Mouse (Mus musculus) liver, embryonic 14.5 days (tissue): ENCODE data around the gene Camk1g. TPM values are rescaled to one million over a fixed set of nuclear protein-coding genes. Genes with fewer than 3 reads are reported as not detected.

Source experiments
- ATAC-seq: fragments of 200-750 bp; cut with Nextera tagmentation; 2 replicates; pipeline ENCODE4 v1.8.0; 2017; ENCODE audit warnings: moderate number of reproducible peaks, mild to moderate bottlenecking, moderate library complexity; ENCODE audit not compliant: insufficient read depth
- DNase-seq, 3 experiments: peaks; one replicate each; pipeline ENCODE4 v3.0.0-alpha.2; 2012 to 2013; ENCODE audit warnings: low read depth in 3 of 3, low spot score in 3 of 3
- H3K27ac ChIP-seq: fragments of 300-500 bp; sonication (generic); 2 replicates; pipeline ENCODE4 v1.5.1; 2014; ENCODE audit warnings: moderate library complexity, mild to moderate bottlenecking, control low read depth, inconsistent platforms
- H3K27me3 ChIP-seq: fragments of 300-500 bp; sonication (generic); 2 replicates; pipeline ENCODE4 v1.6.1; 2014; ENCODE audit warnings: mild to moderate bottlenecking, low read length, moderate library complexity; ENCODE audit not compliant: control insufficient read depth, insufficient read depth
- H3K36me3 ChIP-seq: fragments of 300-500 bp; sonication (generic); replicated peaks from 2 replicates; pipeline ENCODE4 v1.6.1; 2014; ENCODE audit warnings: low read depth; ENCODE audit not compliant: control insufficient read depth, insufficient read depth
- H3K4me1 ChIP-seq, 2 experiments: fragments of 200-500 bp in 1 of 2; fragments of 300-500 bp in 1 of 2; sonication (generic) in 1 of 2; replicated peaks; 2 replicates each; pipeline ENCODE4 v1.6.1; 2012 to 2014; ENCODE audit warnings: antibody characterized with exemption in 1 of 2, inconsistent platforms in 1 of 2, low read length in 1 of 2; ENCODE audit not compliant: control insufficient read depth in 2 of 2, insufficient read depth in 2 of 2
- H3K4me2 ChIP-seq: fragments of 300-500 bp; sonication (generic); 2 replicates; pipeline ENCODE4 v1.6.1; 2014; ENCODE audit warnings: low read depth, mild to moderate bottlenecking, control low read depth, moderate library complexity
- H3K4me3 ChIP-seq, 2 experiments: fragments of 200-500 bp in 1 of 2; fragments of 300-500 bp in 1 of 2; sonication (generic) in 1 of 2; 2 replicates each; pipeline ENCODE4 v1.5.1; 2012 to 2014; ENCODE audit warnings: low read depth in 2 of 2, low read length in 2 of 2, mild to moderate bottlenecking in 2 of 2, control low read depth in 1 of 2, inconsistent platforms in 1 of 2, moderate library complexity in 1 of 2; ENCODE audit not compliant: insufficient read depth in 1 of 2
- H3K9ac ChIP-seq: fragments of 300-500 bp; sonication (generic); replicated peaks from 2 replicates; pipeline ENCODE4 v1.6.1; 2014; ENCODE audit warnings: mild to moderate bottlenecking, control low read depth, moderate library complexity
- H3K9me3 ChIP-seq: fragments of 300-500 bp; sonication (generic); 2 replicates; pipeline ENCODE4 v1.6.1; 2016; ENCODE audit warnings: low read length, mixed read lengths; ENCODE audit not compliant: control insufficient read depth
- CTCF ChIP-seq: IDR thresholded peaks from 2 replicates; pipeline ENCODE4 v1.5.1; 2016; ENCODE audit warnings: antibody characterized with exemption, low read depth, control low read depth
- EP300 ChIP-seq: IDR thresholded peaks from 2 replicates; pipeline ENCODE4 v1.6.1; 2016; ENCODE audit warnings: antibody characterized with exemption, low read depth
- WGBS: fragments of 180-500 bp; shearing (Covaris S2); extraction: QIAGEN DNeasy Blood & Tissue Kit; methylation state at CpG from one replicate; pipeline ENCODE4 v1.1.7; 2014; ENCODE audit not compliant: insufficient replicate concordance; 5-methylcytosine and 5-hydroxymethylcytosine counted together
- polyA plus RNA-seq, 2 experiments: library from polyadenylated mRNA; depleted of rRNA in 1 of 2; stranded (reverse) in 1 of 2; unstranded in 1 of 2; fragments of >200 nt; fragmentation: Nextera tagmentation in 1 of 2; extraction: Ambion mirVana in 1 of 2; gene quantifications; 2 replicates each; pipeline versions ENCODE4 v1.2.1 to v1.2.3; 2012 to 2014

Camk1g gene
- polyA plus RNA-seq (2012; rRNA removed) (0.15 and 0.19 TPM in 2 replicates), polyA plus RNA-seq (2014; fragmentation: Nextera tagmentation; extraction: Ambion mirVana) (0.06 and 0.23 TPM in 2 replicates)

GRCm38 (mm10) chr1:193370096-193370495, at the start of gene Camk1g:
Gene Camk1g (minus strand): TSS chr1:193370298.
- WGBS = 9% methylated on average over 2 of the region's 2 CpGs

DNA sequence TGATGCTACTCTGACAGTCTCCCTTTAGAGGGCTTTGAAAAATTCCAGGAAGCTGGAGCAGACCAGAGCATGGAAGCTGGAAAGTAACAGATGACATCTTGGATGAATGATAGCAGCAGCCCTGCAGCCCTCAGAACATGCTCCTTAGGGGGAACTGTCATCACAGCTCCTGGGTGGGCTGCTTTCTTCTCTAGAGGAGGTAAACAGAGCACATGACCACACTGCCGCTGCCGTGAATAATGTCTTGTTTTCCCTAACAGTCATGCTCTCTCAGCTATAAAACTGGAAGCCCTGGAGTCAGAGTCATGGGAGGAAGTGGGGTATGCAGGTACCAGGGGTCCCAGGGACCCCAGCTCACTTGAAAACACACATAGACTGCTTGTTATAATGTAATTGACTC, 49.1 kb upstream of the Camk1g start:
- no peak for TF ChIP-seq CTCF
- TF ChIP-seq EP300 = no peak
- H3K9me3 ChIP-seq = no peaks in the 10 kb centered on the region
- H3K36me3 ChIP-seq = no peaks in the 10 kb centered on the region
- H3K4me1 ChIP-seq = peaks cover 0 to 10% of the 10 kb centered on the region in 2 experiments; a peak in 2 of 4 replicates
- DNase-seq (no peak), ATAC-seq (no peak)
- no peak overlapping the region for H3K4me2 ChIP-seq
- no peak overlapping the region for H3K27ac ChIP-seq
- H3K9ac ChIP-seq = no peak overlapping the region
- no peaks in the 10 kb centered on the region for H3K27me3 ChIP-seq
- H3K4me3 ChIP-seq = no peak overlapping the region
- WGBS = 14% methylated on average over 2 of the region's 2 CpGs

More at GRCm38 (mm10) chr1:193370096-193370495, at the start of gene Camk1g:
- ATAC-seq (no peak), DNase-seq (no peak)
- H3K36me3 ChIP-seq = no peaks in the 10 kb centered on the region
- TF ChIP-seq CTCF (no peak), EP300 (no peak)
- H3K4me1 ChIP-seq = no peaks in the 10 kb centered on the region
- H3K4me3 ChIP-seq = peak within 1 kb of the TSS in 1 of 2 experiments; percentile 24; a peak in 1 of 4 replicates
- no peaks in the 10 kb centered on the region for H3K27me3 ChIP-seq
- no peaks in the 10 kb centered on the region for H3K9me3 ChIP-seq
- H3K9ac ChIP-seq = no peak within 1 kb of the TSS
- no peak within 1 kb of the TSS for H3K27ac ChIP-seq
- no peak within 1 kb of the TSS for H3K4me2 ChIP-seq

GRCm38 (mm10) chr1:193418656-193419055, 48.6 kb upstream of the Camk1g start:
- peaks cover 0 to 9% of the 10 kb centered on the region in 2 experiments; a peak in 2 of 4 replicates for H3K4me1 ChIP-seq
- H3K36me3 ChIP-seq = no peaks in the 10 kb centered on the region
- H3K27ac ChIP-seq = no peak overlapping the region
- no peak overlapping the region for H3K4me3 ChIP-seq
- H3K9ac ChIP-seq = no peak overlapping the region
- ATAC-seq (no peak), DNase-seq (no peak)
- H3K4me2 ChIP-seq = no peak overlapping the region
- H3K27me3 ChIP-seq = no peaks in the 10 kb centered on the region
- H3K9me3 ChIP-seq = no peaks in the 10 kb centered on the region
- 22% methylated on average over 5 of the region's 5 CpGs for WGBS
- TF ChIP-seq CTCF (no peak), EP300 (no peak)

GRCm38 (mm10) chr1:193414067-193414466, 44.0 kb upstream of the Camk1g start:
- 0 out of 4 replicates have a peak, but pooled peaks cover 0 to 3% of the 10 kb centered on the region in 2 experiments for H3K4me1 ChIP-seq
- DNase-seq (no peak), ATAC-seq (no peak)
- TF ChIP-seq EP300 = no peak
- no peak for TF ChIP-seq CTCF
- H3K9ac ChIP-seq = no peak overlapping the region
- no peak overlapping the region for H3K4me2 ChIP-seq
- H3K27me3 ChIP-seq = no peaks in the 10 kb centered on the region
- no peaks in the 10 kb centered on the region for H3K36me3 ChIP-seq
- H3K9me3 ChIP-seq = no peaks in the 10 kb centered on the region
- no peak overlapping the region for H3K27ac ChIP-seq
- WGBS = 64% methylated on average over 4 of the region's 4 CpGs
- no peak overlapping the region for H3K4me3 ChIP-seq

DNA sequence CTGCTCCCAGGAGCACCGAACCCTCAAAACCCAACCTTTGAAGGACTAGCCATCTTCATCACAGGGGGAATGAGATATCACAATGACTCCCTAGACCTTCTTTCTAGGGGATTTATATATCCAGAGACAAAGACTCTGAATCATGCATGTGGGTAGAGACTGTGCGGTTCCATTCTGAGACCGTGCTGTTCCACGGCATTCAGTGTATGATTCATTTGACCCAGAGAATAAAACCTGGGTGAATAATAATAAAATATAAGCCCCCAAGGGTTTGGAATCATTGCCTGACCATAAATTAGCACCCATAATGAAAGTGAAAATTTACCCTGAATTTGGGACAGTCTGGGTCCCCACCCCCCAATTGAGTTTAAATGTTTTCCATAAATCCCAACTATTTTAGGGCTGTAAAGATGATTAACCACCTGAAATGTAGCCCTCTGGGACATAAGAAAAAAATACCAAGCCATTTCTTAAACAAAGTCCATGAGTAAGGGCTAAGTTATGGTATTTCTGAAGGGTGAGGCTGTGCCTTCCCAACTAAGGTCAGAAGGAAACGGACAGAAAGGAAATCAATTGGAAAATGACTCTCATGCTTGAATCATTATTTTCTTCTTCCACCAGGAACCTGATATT, 43.4 kb upstream of the Camk1g start:
- Histone ChIP-seq H3K9ac (no peak overlapping the region), H3K4me2 (no peak overlapping the region), H3K36me3 (no peaks in the 10 kb centered on the region), H3K27ac (no peak overlapping the region), H3K27me3 (no peaks in the 10 kb centered on the region), H3K4me1 (0 out of 4 replicates have a peak, but pooled peaks cover 0 to 3% of the 10 kb centered on the region in 2 experiments), H3K4me3 (no peak overlapping the region), H3K9me3 (no peaks in the 10 kb centered on the region)
- ATAC-seq (no peak), DNase-seq (no peak)
- TF ChIP-seq EP300 = no peak
- no peak for TF ChIP-seq CTCF
- WGBS = 81% methylated on average over 5 of the region's 5 CpGs
